Mouse (Mus musculus) frontal cortex, postnatal 36 days (tissue): ENCODE data around the gene Olfr279.

ENCODE experiments used
- DNase-seq, 2 experiments: peaks; one replicate each; pipeline ENCODE4 v3.0.0; 2022; ENCODE audit warnings: low spot score in 2 of 2

Gene Olfr279

DNA sequence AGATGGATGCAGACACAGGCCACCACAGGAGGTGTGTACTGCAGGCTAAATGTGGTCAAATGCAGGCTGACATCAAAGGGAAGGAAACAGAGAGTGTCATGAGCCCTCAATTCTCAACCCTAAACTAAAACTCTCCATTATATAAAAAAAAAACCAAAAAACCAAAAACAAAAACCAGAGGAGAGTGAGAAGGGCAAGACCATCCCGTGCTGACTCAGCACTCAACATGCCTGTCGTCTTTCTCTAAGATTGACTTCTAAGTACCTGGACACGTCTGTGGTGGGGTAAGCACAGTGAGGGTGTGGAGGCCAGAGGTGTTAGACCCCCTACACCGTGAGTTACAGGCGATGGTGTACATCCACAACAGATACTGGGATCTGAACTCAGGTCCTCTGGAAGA lies 54.6 kb downstream of the Olfr279 start:
- DNase-seq: no peak
